Mouse (Mus musculus): ENCODE data around the gene L1cam.

The L1cam gene

DNA sequence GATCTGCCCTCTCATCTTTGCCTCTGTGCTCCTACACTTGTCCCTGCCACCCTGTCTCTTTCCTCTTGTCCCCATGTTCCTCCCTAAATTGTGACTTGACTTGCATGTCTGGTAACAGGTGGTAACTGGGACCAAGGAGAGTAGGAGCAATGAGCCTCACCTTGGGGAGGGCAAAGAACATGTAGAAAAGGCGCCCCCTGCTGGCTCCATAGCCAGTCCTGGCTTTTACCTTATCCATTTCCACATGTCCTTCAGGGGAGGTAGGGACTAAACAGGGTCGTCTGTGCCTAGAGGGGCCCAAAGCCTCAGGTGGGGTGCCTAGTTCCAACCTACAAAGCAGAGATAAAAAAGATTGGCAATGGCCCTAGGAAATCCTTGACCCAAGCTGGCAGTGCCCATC lies at the start of gene L1cam:
TSS of gene L1cam (minus strand) at position 387 of the 400 bp plus-strand sequence.
- DNase-seq, result peak; percentile 64

DNA sequence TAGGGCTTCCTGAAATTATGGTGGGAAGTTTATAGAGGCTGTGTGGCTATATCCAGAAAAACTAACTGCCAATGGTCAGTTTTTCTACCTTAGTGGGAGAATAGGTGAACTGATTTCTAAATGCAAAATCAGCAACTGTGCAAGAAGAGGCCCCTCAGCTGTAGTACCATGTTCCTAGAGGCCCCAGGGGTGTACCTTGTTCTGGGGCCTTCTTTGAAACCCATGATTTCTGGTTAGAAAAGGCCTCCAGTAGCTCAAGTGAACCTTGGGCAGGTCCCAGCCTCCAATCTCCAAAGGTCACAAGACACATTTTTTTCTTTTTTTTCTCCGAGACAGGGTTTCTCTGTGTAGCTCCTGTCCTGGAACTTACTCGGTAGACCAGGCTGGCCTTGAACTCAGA lies 46.4 kb upstream of the L1cam start:
- DNase-seq, result no peak

DNA sequence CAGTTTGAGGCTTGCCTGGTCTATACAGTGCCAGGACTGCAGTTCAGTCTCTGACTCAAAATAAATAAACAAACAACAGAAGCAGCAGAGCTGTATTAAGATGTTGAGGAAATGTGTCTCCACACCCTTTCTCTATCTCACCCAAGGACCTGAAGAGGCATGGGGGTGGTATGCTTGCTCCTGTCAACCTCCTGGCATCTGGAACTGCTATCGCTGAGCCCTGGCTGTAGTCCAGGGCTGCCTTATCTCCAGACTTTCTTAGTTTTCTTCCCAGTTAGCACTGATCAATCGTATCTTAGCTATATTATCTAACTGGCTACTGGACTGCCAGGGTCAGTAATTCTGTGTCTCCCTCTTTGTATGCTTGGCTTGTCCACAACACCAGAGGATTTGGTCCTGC lies 46.0 kb upstream of the L1cam start:
- DNase-seq, result no peak

DNA sequence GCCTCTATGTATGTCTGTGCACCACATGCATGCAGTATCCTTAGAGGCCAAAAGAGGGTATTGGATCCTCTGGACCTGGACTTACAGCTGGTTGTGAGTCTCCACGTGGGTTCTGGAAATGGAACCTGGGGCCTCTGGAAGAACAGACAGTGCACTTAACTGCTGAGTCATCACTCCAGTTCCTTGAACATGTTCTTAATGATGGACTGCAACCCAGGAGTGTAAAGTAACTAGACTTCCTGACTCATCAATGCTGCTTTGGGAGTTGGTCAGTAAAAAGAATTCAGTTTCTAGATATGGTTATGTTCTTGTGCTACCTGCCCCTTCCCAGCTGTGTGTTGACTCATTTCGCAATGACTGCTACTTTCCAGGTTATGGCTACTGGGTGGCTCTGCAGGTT lies 36.0 kb upstream of the L1cam start:
- DNase-seq, result no peak

- DNase-seq, result peak; percentile 87
Measured at GRCm38 (mm10) chrX:73930402-73931062, 34.6 kb upstream of the L1cam start, which contains the start of gene Renbp. TSS of gene Renbp (minus strand) at chrX:73930850.

DNA sequence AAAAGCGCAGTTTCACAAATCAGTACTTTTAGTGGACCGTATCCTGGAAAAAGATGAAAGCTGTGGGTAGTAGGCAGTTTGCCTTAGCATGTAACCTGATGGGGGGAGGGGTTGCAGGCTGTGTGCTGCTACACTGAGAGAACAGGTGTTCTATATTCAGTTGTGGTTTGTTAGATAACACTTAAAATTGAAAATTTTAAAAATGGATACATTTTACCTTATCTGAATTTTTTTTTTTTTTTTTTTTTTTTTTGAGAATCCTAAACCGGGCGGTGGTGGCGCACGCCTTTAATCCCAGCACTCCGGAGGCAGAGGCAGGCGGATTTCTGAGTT lies 26.6 kb upstream of the L1cam start:
- DNase-seq, result no peak

DNA sequence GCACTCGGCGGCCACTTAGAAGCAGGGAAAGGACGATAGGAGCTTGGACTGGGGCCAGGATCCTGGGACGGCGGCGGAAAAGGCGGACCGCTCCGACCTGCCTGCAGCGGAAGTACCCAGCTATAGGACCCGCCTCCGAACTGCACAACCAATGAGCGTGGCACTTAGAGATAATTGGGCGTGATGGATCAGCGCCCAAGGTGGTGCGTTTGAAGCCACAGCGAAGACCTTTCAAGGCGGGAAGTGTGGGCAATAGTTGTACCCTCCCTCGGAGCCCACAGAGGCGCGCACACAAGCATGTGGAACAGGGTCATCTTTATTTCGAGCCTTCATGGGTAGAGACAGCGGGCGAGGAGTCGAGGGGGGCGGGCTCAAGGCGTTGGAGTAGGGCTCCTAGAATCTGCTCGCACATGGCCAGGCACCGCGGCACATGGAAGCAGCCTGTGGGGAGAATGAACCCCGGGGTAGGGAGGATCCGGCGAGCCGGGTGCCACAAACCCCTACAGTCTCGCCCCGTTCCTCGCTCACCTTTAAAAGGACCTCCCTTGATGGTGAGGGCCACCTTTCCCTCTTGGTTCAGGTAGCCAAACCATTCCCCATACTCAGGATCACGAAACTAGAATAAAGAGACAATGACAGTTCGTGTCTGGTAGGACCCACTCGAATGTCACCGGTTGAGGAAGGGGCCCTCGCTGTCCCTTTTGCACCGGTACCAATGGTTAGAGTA lies 26.1 kb upstream of the L1cam start, which contains the start of the genes Arhgap4 and Naa10:
TSS of gene Arhgap4 (minus strand) at position 48 of the 727 bp plus-strand sequence.
TSS of gene Naa10 (minus strand) at position 122 of the 727 bp plus-strand sequence.
- DNase-seq, result peak; percentile 91

DNA sequence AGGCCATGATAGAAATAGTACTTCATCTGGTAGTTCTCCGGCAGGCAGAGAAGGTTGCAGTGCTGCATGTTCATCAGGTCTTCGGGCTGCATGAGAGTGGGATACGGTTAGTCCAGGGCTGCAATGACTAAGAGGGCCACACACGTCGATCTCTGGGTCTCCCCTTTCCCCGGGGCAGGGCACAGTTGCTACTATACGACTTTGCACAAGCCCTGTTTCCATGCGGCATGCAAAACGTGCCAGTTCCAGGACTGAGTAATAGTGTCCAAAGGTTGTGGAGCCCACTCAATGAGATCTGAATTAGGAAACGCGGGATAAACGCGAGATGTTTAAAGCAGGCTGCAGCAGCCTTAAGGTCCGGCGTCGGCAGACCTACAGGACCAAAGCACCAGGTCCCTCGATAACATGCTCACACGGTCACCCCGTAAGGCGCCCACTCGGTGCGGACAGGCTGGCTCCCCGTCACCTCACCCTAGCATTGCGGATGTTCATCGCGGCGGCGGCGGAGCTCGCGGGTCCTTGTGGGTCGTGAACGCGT lies 25.4 kb upstream of the L1cam start:
- DNase-seq, result no peak

GRCm38 (mm10) chrX:73918631-73919030 lies 22.7 kb upstream of the L1cam start:
- DNase-seq, result no peak

- no peak for DNase-seq
Measured at GRCm38 (mm10) chrX:73916945-73917344, 21.0 kb upstream of the L1cam start.

DNA sequence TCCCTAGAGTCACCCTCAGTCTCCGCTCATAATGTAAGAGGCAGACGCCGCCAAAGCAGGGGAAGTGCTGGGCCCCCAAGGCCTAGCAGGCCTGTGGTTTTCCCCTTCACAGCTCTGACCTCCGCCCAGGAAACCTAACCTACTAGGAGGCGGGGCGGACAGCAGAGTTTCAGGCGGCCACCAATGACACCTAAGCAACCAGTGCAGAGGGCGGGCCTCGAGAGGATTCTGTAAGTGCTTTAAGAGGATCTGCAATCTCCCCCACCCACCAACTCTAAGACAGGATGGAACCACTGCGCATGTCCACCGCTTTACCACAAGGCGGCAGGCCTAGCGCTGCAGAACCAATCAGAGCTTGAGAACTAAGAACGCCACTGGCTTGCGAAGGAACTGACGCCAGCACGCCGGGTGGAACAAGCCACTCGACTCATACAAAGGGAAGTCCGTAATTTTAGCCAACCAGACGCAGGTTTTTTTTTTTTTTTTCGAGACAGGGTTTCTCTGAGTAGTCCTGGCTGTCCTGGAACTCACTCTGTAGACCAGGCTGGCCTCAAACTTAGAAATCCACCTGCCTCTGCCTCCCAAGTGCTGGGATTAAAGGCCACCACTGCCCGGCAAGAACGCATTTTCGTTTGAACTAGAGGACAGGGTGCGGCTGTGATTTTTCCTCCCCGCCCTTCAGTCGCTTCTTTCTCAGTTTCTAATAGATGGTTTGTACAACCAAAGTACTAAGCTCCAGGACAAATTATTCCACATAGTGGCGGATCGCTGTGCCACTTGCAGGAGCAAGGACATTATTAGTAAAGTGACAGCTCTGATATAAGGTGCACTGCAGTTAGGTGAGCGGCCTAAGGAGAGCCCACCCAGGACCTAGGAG lies 19.2 kb upstream of the L1cam start:
- DNase-seq, result peak; percentile 94

DNA sequence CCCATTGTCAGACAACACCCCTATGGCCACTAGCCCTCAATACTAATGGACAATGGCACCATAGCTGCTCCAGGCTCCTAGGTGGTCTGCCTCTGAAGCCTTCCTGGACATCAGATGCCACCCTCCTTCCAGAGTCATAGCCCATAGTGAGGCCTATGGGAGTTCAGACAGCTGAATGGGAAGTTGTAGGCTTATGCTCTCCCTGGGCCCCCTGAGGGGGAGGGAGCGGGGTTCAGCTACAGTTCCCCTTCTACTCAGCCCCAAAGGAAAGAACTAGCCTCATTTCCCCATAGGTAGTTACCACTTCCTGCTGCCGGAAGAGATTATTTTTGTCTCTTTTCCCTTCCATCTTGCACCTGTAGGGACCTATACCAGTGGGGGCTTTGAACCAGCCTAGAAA lies 15.7 kb upstream of the L1cam start:
- no peak for DNase-seq

DNA sequence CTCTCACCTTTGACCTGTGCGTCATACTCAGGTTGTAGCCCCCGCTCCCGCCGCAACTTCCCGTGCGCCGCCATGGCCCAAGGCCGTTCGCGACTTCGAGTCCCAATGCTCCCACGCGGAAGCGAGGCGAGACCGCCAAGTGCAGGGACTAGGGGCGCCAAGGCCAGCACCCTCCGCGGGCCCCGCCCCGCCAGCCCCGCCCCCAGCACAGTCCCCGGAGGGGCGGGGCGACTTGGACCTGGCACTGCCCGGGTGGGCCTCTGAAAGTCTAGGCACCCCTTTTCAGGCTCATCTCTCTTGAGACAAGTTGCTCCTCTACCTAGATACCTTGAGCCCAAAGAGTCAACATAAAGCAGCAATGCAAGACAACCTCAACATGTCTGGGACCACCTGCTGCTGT lies 15.3 kb upstream of the L1cam start:
- peak; percentile 10 for DNase-seq

GRCm38 (mm10) chrX:73910451-73910850 lies 14.5 kb upstream of the L1cam start:
- no peak for DNase-seq

- DNase-seq, result no peak
Measured at GRCm38 (mm10) chrX:73910049-73910448, 14.1 kb upstream of the L1cam start.

DNA sequence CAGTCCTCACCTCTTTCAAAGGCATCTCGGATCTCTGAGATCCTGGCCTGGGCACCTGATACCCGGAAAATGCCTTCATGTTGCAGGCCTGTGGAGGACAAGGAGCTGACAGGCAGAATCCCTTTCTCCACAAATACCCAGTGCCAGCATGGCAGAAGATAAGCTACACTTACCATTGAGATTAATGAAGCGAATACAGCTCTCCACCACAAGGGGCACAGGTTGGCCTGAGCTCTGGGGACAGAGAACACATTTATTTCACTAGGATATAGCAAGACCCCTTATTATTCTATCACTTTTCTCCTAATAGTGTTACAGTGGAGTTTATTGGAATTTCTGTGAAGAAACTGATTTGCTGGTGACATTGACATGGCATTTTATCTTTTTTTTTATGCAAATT lies 2.1 kb upstream of the L1cam start:
- no peak for DNase-seq

- DNase-seq, result no peak
Measured at GRCm38 (mm10) chrX:73892833-73893232, 3.1 kb downstream of the L1cam start.

GRCm38 (mm10) chrX:73891551-73892152 lies 4.3 kb downstream of the L1cam start, which contains the start of gene Avpr2:
TSS of gene Avpr2 (plus strand) at chrX:73892102.
- DNase-seq, result peak; percentile 29

- DNase-seq, result peak; percentile 51
Measured at GRCm38 (mm10) chrX:73881463-73881862, 14.4 kb downstream of the L1cam start.

GRCm38 (mm10) chrX:73881036-73881427 lies 14.9 kb downstream of the L1cam start:
- no peak for DNase-seq

DNA sequence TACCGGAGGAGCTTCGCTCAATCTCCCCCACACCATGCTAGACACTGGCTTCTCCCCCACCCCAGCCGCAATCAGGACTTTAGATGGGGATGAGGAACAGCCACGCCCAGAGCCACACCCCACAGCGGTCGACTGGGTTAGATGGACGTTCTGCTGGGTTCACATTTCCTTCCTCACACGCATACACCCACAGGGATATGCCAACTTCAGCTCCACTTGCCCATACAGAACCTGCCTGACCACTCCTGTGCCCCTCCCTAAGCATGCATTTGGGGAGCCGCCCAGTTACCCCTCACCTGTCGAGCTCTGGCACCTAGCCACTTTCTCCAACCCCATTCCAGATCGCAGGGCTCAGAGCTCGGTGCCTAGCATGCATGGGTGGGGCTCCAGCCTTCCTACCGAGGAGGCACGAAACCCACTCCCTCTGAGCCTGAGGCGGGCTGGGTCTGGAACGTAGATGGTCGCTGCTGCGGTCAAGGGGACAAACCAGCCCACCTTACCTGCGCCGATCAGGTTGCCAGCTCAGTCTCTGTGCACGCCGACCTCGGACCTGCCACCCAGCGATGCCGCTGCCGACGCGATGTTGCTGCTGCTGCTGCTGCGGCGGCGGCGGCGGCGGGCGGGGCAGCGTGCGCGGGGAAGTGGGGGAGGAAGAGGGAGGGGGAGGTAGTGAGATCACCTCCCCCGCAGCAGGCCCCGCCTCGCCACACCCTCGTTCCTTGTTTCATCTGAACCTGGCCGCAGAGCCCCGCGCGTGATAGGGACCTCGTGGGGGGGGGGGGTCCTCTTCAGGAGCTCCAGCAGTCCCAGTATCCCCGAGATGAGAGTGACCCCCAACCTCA lies 15.5 kb downstream of the L1cam start:
- peak; percentile 50 for DNase-seq

DNA sequence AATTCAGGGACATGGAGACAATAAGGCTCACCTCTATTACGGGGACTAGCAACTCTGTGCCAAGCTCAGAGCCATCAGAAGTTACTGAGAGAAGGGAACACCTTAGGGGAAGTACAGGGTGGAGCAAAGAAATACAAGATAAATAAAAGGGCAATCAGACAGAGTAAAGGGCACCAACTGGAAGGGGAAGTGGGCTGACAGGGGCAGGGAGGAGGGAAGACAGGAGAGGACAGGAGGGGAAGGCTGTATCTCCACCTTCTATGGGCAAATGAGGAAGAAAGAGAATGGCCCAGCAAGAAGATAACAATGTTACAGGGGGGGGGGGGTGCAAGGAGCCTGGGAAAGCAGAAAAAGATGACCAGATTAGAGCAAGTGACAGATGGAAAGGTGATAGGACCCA lies 18.9 kb downstream of the L1cam start:
- DNase-seq, result no peak

All from kidney, postnatal 14 days (tissue).